Mouse (Mus musculus): ENCODE measurements around the gene Hlcs.

DNA sequence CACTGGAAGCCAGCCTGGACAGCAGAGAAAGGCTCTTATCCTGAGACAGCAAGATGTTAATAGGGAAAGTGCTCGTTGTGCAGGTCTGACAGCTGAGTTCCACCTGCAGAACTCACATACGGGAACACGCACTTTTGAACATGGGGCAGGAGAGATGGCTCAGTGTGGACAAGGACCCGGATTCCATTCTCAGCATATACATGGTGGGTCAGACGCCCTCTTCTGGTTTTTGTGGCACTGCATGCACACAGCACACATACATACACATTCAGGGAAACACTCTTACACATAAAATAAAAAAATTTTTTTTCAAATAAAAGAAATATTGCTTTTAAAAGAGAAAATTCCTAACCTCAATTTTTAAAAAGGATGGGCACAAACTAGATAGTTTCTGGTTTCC is 11.7 kb downstream of the Hlcs start:
- TF ChIP-seq CTCF (conservative IDR thresholded peaks at IDR 0.05; ENCODE audit: insufficient read depth, insufficient read length, low read depth, low read length) (0 out of 2 replicates have a peak, but pooled peaks have one; percentile 5), POLR2A (IDR thresholded peaks at IDR 0.05; ENCODE audit: low read depth, low read length) (no peak)

All from kidney, adult 2 months (tissue).